Mouse (Mus musculus): ENCODE data around the gene Gsap. TPM values are rescaled to one million over a fixed set of nuclear protein-coding genes. Genes with fewer than 3 reads are reported as not detected.

Gene Gsap
- polyA plus RNA-seq, 1 experiment from 2014 or later, result 44.6 TPM

- Histone ChIP-seq H3K4me3 (ENCODE audit: low read depth, low read length) (no peak overlapping the region), H3K9me3 (ENCODE audit: low read length) (no peaks in the 10 kb centered on the region), H3K4me2 (replicated peaks; ENCODE audit: low read depth, low read length) (no peak overlapping the region), H3K27me3 (replicated peaks; ENCODE audit: insufficient read depth, low read length) (no peaks in the 10 kb centered on the region), H3K27ac (ENCODE audit: low read length) (peak overlapping the region; percentile 16; the same call in 1 of the 2 replicates), H3K9ac (replicated peaks; ENCODE audit: low read depth) (no peak overlapping the region), H3K4me1 (ENCODE audit: insufficient read depth, low read depth, low read length) (no peaks in the 10 kb centered on the region; the same call in 1 of the 2 replicates), H3K36me3 (ENCODE audit: insufficient read depth, low read length) (no peaks in the 10 kb centered on the region)
- WGBS, result 45% methylated on average over 1 of the region's 1 CpGs
- TF ChIP-seq CTCF (IDR thresholded peaks at IDR 0.05) (no peak), EP300 (IDR thresholded peaks at IDR 0.05) (peak; percentile 63)
- peak; percentile 76 for DNase-seq (ENCODE audit: low spot score)
- ATAC-seq, result peak; percentile 36
Measured at GRCm38 (mm10) chr5:21189036-21189435, 3.0 kb downstream of the Gsap start.

DNA sequence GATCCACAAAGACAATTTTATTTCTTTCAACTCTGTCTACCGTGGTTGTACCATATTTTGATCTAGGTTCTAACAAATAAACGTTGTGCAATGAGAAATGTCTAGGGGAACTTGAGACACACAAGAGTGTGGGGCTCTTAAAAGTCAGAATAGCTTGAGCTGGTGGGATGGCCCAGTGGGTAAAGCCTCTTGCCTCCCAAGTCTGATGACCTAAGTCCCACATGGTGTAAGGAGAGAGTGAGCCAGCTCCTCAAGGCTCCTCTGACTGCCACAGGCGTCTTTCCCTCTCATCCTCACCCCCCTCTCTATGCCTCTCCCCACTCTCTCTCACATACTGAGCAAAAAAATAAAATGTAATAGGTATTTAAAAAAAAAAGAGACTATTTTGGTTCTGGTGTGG, 3.4 kb downstream of the Gsap start:
- TF ChIP-seq CTCF (IDR thresholded peaks at IDR 0.05) (no peak), EP300 (IDR thresholded peaks at IDR 0.05) (no peak)
- H3K36me3 ChIP-seq (ENCODE audit: insufficient read depth, low read length), result no peaks in the 10 kb centered on the region
- no peaks in the 10 kb centered on the region for H3K9me3 ChIP-seq (ENCODE audit: low read length)
- H3K4me3 ChIP-seq (ENCODE audit: low read depth, low read length), result no peak overlapping the region
- DNase-seq (ENCODE audit: low spot score) (peak; percentile 67), ATAC-seq (peak; percentile 61)
- WGBS, result 49% methylated on average over 3 of the region's 3 CpGs
- no peak overlapping the region for H3K9ac ChIP-seq (replicated peaks; ENCODE audit: low read depth)
- H3K27me3 ChIP-seq (replicated peaks; ENCODE audit: insufficient read depth, low read length), result no peaks in the 10 kb centered on the region
- H3K4me2 ChIP-seq (replicated peaks; ENCODE audit: low read depth, low read length), result no peak overlapping the region
- no peak overlapping the region; the same call in 1 of the 2 replicates for H3K27ac ChIP-seq (ENCODE audit: low read length)
- H3K4me1 ChIP-seq (ENCODE audit: insufficient read depth, low read depth, low read length), result no peaks in the 10 kb centered on the region; the same call in 1 of the 2 replicates

- no peaks in the 10 kb centered on the region for H3K27me3 ChIP-seq (replicated peaks; ENCODE audit: insufficient read depth, low read length)
- 45% methylated on average over 1 of the region's 1 CpGs for WGBS
- H3K4me2 ChIP-seq (replicated peaks; ENCODE audit: low read depth, low read length), result no peak overlapping the region
- ATAC-seq, result peak; percentile 92
- no peaks in the 10 kb centered on the region for H3K9me3 ChIP-seq (ENCODE audit: low read length)
- peaks cover 4% of the 10 kb centered on the region; the same call in 1 of the 2 replicates for H3K4me1 ChIP-seq (ENCODE audit: insufficient read depth, low read depth, low read length)
- TF ChIP-seq CTCF (IDR thresholded peaks at IDR 0.05) (no peak), EP300 (IDR thresholded peaks at IDR 0.05) (peak; percentile 85)
- H3K27ac ChIP-seq (ENCODE audit: low read length), result no peak overlapping the region
- no peak overlapping the region for H3K4me3 ChIP-seq (ENCODE audit: low read depth, low read length)
- peak; percentile 69 for DNase-seq (ENCODE audit: low spot score)
- H3K36me3 ChIP-seq (ENCODE audit: insufficient read depth, low read length), result no peaks in the 10 kb centered on the region
- no peak overlapping the region for H3K9ac ChIP-seq (replicated peaks; ENCODE audit: low read depth)
Measured at GRCm38 (mm10) chr5:21203504-21203903, 17.4 kb downstream of the Gsap start.

- ATAC-seq (no peak), DNase-seq (ENCODE audit: low spot score) (no peak)
- no peak overlapping the region for H3K4me3 ChIP-seq (ENCODE audit: low read depth, low read length)
- H3K9me3 ChIP-seq (ENCODE audit: low read length), result no peaks in the 10 kb centered on the region
- 89% methylated on average over 3 of the region's 3 CpGs for WGBS
- TF ChIP-seq CTCF (IDR thresholded peaks at IDR 0.05) (no peak), EP300 (IDR thresholded peaks at IDR 0.05) (no peak)
- no peak overlapping the region for H3K9ac ChIP-seq (replicated peaks; ENCODE audit: low read depth)
- H3K27me3 ChIP-seq (replicated peaks; ENCODE audit: insufficient read depth, low read length), result no peaks in the 10 kb centered on the region
- no peak overlapping the region for H3K4me2 ChIP-seq (replicated peaks; ENCODE audit: low read depth, low read length)
- H3K27ac ChIP-seq (ENCODE audit: low read length), result no peak overlapping the region
- no peaks in the 10 kb centered on the region for H3K36me3 ChIP-seq (ENCODE audit: insufficient read depth, low read length)
- peaks cover 4% of the 10 kb centered on the region; the same call in 1 of the 2 replicates for H3K4me1 ChIP-seq (ENCODE audit: insufficient read depth, low read depth, low read length)
Measured at GRCm38 (mm10) chr5:21204157-21204556, 18.1 kb downstream of the Gsap start.

DNA sequence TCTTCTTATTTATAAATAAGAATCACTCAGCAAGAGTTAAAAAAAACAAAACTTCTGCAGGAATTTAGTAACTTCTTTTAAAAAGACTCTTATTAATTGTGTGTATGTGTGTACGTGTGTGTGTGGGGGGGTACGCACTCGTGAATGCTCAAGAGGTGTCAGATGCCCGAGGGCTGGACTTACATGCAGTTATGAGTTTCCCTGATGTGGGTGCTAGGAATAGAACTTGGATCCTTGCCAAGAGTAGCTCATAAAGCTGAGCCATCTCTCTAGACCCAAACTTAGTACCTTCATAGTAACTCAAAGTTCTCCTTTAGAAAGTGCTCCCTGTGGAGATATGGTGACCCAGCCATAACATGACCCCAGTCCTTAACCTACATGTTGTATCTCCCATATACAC, 20.0 kb downstream of the Gsap start:
- Histone ChIP-seq H3K4me1 (ENCODE audit: insufficient read depth, low read depth, low read length) (peaks cover 4% of the 10 kb centered on the region; the same call in 1 of the 2 replicates), H3K27me3 (replicated peaks; ENCODE audit: insufficient read depth, low read length) (no peaks in the 10 kb centered on the region), H3K36me3 (ENCODE audit: insufficient read depth, low read length) (no peaks in the 10 kb centered on the region), H3K4me3 (ENCODE audit: low read depth, low read length) (no peak overlapping the region), H3K27ac (ENCODE audit: low read length) (no peak overlapping the region), H3K9me3 (ENCODE audit: low read length) (no peaks in the 10 kb centered on the region), H3K9ac (replicated peaks; ENCODE audit: low read depth) (no peak overlapping the region), H3K4me2 (replicated peaks; ENCODE audit: low read depth, low read length) (no peak overlapping the region)
- TF ChIP-seq EP300 (IDR thresholded peaks at IDR 0.05) (no peak), CTCF (IDR thresholded peaks at IDR 0.05) (no peak)
- ATAC-seq, result no peak
- 20% methylated on average over 4 of the region's 4 CpGs for WGBS
- DNase-seq (ENCODE audit: low spot score), result no peak

- no peak for DNase-seq (ENCODE audit: low spot score)
- TF ChIP-seq EP300 (IDR thresholded peaks at IDR 0.05), result no peak
- TF ChIP-seq CTCF (IDR thresholded peaks at IDR 0.05), result no peak
- H3K27ac ChIP-seq (ENCODE audit: low read length), result no peak overlapping the region
- no peak overlapping the region for H3K9ac ChIP-seq (replicated peaks; ENCODE audit: low read depth)
- no peak overlapping the region for H3K4me3 ChIP-seq (ENCODE audit: low read depth, low read length)
- no peak overlapping the region for H3K4me2 ChIP-seq (replicated peaks; ENCODE audit: low read depth, low read length)
- no peaks in the 10 kb centered on the region for H3K9me3 ChIP-seq (ENCODE audit: low read length)
- H3K27me3 ChIP-seq (replicated peaks; ENCODE audit: insufficient read depth, low read length), result no peaks in the 10 kb centered on the region
- H3K4me1 ChIP-seq (ENCODE audit: insufficient read depth, low read depth, low read length), result no peaks in the 10 kb centered on the region
- 83% methylated on average over 1 of the region's 1 CpGs for WGBS
- H3K36me3 ChIP-seq (ENCODE audit: insufficient read depth, low read length), result no peaks in the 10 kb centered on the region
- ATAC-seq, result no peak
Measured at GRCm38 (mm10) chr5:21211406-21211805, 25.4 kb downstream of the Gsap start.

DNA sequence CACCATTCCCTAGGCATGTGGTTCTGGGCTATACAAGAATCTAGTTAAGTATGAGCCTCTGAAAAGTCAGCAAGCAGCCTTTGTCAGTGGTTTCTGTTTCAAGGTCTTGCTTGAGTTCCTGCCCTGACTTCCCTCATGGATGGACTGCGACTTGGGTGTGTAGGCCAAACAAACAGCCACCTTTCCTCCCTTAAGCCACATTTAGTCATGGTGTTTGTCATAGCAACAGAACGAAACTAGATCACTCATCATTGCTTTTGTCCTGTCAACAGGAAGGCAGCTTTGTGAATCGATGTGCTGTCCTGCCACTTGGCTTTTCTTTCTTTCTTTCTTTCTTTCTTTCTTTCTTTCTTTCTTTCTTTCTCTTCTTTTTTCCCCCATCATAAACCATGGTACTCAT, 26.9 kb downstream of the Gsap start:
- no peak for DNase-seq (ENCODE audit: low spot score)
- Histone ChIP-seq H3K4me2 (replicated peaks; ENCODE audit: low read depth, low read length) (no peak overlapping the region), H3K27ac (ENCODE audit: low read length) (no peak overlapping the region), H3K9me3 (ENCODE audit: low read length) (no peaks in the 10 kb centered on the region), H3K4me1 (ENCODE audit: insufficient read depth, low read depth, low read length) (no peaks in the 10 kb centered on the region), H3K9ac (replicated peaks; ENCODE audit: low read depth) (no peak overlapping the region), H3K4me3 (ENCODE audit: low read depth, low read length) (no peak overlapping the region), H3K27me3 (replicated peaks; ENCODE audit: insufficient read depth, low read length) (no peaks in the 10 kb centered on the region), H3K36me3 (ENCODE audit: insufficient read depth, low read length) (no peaks in the 10 kb centered on the region)
- ATAC-seq, result no peak
- TF ChIP-seq EP300 (IDR thresholded peaks at IDR 0.05) (no peak), CTCF (IDR thresholded peaks at IDR 0.05) (no peak)
- 89% methylated on average over 3 of the region's 3 CpGs for WGBS

Data from lung, postnatal 0 days (tissue).